Mouse (Mus musculus) central nervous system, embryonic 11.5 days (tissue): ENCODE measurements around the gene Zfp983. TPM values are rescaled to one million over a fixed set of nuclear protein-coding genes. Genes with fewer than 3 reads are reported as not detected.

Source experiments
- polyA plus RNA-seq: library from polyadenylated mRNA; depleted of rRNA; stranded (reverse); fragments of >200 nt; gene quantifications from 2 replicates; pipeline ENCODE4 v1.2.3, GENCODE M21; 2012; rRNA removed

Gene Zfp983
- 3.3 and 6.0 TPM in 2 replicates for polyA plus RNA-seq

GRCm38 (mm10) chr17:21650364-21650907 lies at the start of gene Zfp983:
Zfp983 (plus strand) TSS chr17:21650624.

GRCm38 (mm10) chr17:21691560-21691959 lies 41.1 kb downstream of the Zfp983 start, which contains the start of gene Gm10226:
Gm10226 (plus strand) TSS chr17:21691860.

GRCm38 (mm10) chr17:21707343-21707996 lies 57.0 kb downstream of the Zfp983 start, which contains the start of gene Zfp760:
Zfp760 (plus strand) TSS chr17:21707741.

Other genes with a start within 250 kb of the Zfp983 start
- 1.6 and 2.2 TPM in 2 replicates for gene Zfp54, start 227.4 kb upstream of the Zfp983 start, polyA plus RNA-seq
- 3.8 and 8.1 TPM in 2 replicates for gene Zfp51, start 200.2 kb upstream of the Zfp983 start, polyA plus RNA-seq
- 3.2 and 5.2 TPM in 2 replicates for gene Zfp53, start 161.6 kb upstream of the Zfp983 start, polyA plus RNA-seq
- 1.1 and 2.3 TPM in 2 replicates for gene Zfp52, start 115.1 kb upstream of the Zfp983 start, polyA plus RNA-seq
- 8.3 and 15.7 TPM in 2 replicates for gene Zfp948, start 83.6 kb upstream of the Zfp983 start, polyA plus RNA-seq
- gene Gm10226, start 41.2 kb downstream of the Zfp983 start, polyA plus RNA-seq: 4.4 and 5.4 TPM in 2 replicates
- gene Zfp760, start 57.1 kb downstream of the Zfp983 start, polyA plus RNA-seq: 12.0 and 21.9 TPM in 2 replicates
- gene Zfp229, start 80.2 kb downstream of the Zfp983 start, polyA plus RNA-seq: 7.7 and 8.1 TPM in 2 replicates
- 2.0 and 4.2 TPM in 2 replicates for gene Zfp820, start 195.1 kb downstream of the Zfp983 start, polyA plus RNA-seq